Mouse (Mus musculus): Measurements from ENCODE around the gene Csf3.
"Not testable (repeated sequence)": the region's sequence is repeated elsewhere in the genome, so short reads cannot be mapped to it uniquely, and the experiment has no call there.

The Csf3 gene

DNA sequence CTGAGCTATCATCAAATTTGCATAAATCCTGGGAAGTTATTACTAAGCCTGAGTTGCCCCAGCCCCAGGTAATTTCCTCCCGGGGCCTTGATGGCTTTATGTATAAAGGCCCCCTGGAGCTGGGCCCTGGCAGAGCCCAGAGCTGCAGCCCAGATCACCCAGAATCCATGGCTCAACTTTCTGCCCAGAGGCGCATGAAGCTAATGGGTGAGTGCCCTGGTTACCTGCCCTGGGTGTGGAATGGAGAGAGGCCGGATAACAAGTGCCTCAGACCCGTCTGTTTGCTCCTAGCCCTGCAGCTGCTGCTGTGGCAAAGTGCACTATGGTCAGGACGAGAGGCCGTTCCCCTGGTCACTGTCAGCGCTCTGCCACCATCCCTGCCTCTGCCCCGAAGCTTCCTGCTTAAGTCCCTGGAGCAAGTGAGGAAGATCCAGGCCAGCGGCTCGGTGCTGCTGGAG, at the start of gene Csf3:
Csf3 (plus strand) TSS at position 51 of the 458 bp plus-strand sequence.
- DNase-seq (ENCODE audit: low read depth, low spot score), result no peak

DNA sequence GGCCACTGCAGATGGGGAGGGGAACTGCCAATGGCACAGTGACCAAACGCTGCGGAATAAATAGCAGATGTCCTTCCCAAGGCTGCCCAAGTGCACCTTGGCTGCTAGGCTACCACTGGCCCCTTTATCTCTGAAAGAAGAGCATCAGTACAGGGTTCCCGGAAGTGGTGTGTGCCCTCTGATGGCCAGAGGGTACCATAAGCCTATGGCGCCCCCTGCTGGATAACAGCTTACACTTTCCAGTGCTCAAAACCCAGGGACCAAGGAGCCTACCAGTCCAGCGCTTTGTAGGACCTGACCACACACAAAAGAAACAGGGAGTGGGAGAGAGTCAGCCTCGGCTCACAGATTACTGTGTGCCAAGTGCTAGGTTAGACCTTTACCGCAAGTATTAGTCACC, 46.0 kb upstream of the Csf3 start:
- DNase-seq (ENCODE audit: low read depth, low spot score), result not testable (repeated sequence)

DNA sequence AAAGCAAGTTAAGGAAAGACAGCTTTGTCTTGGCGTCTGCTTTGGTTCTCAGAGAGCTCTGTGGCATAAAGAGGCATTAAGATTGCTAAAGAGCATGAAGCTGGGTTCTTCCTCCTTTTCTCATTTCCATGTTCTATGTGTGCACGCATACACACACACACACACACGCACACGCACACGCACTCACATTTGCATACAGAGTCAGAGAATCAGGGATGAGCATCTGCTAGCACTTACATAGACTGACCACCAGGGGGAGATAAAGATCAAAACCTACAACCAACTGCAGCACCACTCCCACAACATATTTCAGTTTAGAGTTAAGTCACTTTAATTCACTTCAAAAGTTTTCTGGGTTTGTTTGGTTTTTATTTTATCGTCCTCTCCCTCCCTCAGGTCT, 40.5 kb upstream of the Csf3 start:
- peak; percentile 47 for DNase-seq (ENCODE audit: low read depth, low spot score)

DNA sequence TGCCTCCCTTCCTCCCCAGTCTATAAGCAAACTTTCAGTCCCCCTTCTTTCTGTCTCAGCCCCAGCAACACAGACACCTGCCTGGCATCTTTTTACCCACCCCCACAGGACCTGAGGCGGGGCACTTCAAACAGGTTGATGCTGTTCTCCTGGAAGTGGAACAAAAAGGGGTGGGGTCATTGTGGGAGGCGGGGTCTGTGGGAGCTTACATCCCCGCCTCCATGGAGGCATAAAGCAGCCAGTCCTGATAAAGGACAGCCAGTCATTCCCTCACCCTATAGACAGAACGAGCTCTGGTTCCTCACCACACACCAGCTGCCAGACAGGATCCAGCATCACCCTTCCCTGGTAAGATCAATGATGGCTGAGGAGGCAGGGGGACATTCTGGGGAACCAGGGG, 37.0 kb upstream of the Csf3 start, which contains the start of gene Gsdma:
Gsdma (plus strand) TSS at position 261 of the 400 bp plus-strand sequence.
- no peak for DNase-seq (ENCODE audit: low read depth, low spot score)

DNA sequence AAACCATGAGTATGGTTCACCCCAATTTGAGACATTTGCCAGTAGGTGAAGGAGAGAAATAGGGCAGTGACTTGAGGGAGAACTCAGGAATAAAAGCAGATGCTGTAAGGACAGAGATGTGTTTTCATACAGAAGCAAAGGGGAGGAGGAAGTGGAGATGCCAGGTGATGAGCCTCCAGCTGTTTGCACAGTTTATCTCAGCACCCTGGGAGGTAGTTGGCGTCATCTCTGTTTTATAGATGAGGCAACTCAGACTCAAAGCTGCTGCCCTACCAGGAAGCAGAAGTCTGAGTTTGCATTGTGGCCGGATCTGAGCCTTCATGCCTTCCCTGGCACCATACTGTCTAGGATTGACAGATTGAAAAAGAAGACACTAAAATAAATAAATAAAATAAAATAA, 32.1 kb upstream of the Csf3 start:
- DNase-seq (ENCODE audit: low read depth, low spot score), result no peak

DNA sequence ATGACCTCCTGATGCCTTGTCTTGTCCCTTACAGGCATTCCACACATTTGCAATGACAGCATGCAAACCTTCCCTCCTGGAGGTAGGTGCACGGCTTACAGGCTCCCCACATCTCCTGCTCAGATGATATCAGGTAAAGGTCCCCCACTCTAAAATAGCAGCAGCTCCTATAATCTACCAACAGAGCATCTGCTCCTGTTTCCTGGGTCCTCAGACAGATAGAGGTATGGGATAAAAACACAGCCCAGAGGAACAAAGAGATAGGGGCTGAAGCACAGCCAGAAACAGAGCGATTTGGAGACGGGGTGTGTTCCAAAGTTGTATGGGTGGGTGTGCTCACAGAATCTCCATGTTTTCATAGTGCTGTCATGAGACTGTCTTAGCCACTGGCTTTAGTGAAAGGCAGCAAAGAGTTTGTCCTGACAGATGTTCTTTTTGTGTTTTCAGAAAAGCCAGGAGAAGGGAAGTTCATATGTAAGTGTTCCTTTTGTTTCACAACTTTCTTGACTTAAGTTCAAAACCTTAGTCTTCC, 29.7 kb upstream of the Csf3 start:
- DNase-seq (ENCODE audit: low read depth, low spot score), result no peak

DNA sequence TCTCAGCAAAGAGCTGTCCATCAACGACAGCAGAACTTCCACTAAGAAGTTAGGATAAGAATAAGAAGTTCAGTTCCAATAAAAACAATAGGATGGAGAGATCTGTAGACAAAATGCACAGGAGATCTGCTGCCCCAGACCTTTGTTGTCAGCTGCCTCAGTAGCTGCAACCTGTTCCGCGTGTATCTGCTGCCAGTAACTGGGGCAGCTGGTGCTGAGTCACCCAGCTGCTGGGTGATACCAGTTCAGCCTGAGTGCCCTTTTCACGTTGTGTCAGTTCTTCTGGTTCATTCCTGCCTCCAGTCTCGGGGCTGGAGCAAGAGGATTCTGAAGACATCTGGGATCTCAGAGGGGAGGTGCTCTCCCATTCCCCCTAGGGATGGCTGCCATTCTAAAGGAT, 29.2 kb upstream of the Csf3 start:
- no peak for DNase-seq (ENCODE audit: low read depth, low spot score)

DNA sequence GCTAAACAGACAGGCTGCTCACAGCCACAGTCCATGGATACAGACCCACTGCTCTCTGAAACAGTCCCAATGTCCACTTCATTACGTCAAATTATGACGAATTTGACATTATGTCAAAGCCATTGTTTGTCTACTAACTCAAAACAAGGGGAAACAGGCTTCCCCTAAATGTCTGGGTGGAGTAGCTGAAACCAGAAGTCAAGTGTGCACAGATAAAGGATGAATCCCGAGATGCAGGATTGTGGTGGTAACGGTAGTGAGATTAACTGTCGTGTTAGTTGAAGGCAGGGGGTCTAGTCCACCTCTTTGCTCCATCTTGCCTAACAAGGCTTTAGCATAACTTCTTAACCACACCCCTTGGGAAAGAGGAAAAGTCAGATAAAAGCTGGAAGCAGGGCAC, 28.6 kb upstream of the Csf3 start:
- no peak for DNase-seq (ENCODE audit: low read depth, low spot score)

DNA sequence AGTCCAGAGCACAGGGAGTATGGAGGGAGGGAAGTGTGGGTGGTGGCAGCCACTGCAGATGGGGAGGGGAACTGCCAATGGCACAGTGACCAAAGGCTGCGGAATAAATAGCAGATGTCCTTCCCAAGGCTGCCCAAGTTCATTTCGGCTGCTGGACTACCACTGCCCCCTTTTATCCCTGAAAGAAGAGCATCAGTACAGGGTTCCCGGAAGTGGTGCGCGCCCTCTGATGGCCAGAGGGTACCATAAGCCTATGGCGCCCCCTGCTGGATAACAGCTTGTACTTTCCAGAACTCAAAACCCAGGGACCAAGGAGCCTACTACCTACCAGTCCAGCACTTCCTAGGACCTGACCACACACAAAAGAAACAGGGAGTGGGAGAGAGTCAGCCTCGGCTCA, 27.9 kb upstream of the Csf3 start:
- not testable (repeated sequence) for DNase-seq (ENCODE audit: low read depth, low spot score)

DNA sequence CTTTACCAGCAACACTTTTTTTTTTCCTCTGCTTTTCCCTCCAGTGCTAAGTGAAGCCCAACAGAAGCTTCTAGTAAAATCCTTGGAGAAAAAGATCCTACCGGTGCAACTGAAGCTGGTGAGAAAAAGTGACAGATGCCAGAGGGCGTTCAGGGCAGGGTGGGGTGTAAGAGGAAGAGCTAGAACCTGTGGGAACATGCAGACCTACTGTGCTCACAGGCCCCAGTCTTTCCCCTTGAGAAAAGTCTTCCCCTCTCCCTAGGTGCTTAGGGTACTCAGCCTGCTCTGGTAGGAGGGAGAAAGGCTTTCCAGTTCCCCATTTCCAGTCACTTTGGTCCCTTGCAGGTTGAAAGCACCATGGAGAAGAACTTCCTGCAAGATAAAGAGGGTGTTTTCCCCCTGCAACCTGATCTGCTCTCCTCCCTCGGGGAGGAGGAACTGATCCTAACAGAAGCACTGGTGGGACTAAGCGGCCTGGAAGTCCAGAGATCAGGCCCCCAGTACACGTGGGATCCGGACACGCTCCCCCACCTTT, 25.2 kb upstream of the Csf3 start:
- DNase-seq (ENCODE audit: low read depth, low spot score), result no peak

DNA sequence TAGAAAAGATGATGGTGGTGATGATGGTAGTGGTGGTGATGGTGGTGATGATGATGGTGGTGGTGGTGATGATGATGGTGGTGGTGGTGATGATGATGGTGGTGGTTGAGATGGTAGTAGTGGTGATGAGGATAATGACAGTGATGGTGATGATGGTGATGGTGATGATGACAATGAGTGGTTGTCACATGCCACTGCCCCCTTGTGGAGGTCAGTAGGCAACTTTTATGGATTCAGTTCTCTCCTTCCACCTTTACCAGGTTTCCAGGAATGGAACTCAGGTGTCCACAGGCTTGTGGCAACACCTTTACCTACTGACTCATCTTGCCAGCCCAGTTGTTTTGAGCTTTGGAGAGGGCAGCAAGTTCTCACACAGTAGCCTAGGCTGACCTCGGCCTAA, 21.0 kb upstream of the Csf3 start:
- no peak for DNase-seq (ENCODE audit: low read depth, low spot score)

DNA sequence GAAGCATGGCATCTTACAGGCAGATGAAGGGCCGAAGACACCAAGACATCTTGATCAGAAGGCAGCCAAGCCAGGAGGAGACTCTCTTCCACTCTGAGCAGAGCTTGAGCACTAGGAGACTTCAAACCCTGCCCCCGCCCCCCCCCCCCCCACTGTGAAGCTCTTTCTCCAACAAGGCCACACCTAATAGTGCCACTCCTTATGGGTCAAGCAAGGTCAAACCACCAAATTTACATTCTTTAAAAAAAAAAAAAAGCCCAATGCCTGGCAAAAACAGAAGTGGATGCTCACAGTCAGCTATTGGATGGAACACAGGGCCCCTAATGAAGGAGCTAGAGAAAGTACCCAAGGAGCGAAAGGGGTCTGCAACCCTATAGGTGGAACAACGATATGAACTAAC, 20.5 kb upstream of the Csf3 start:
- DNase-seq (ENCODE audit: low read depth, low spot score), result not testable (repeated sequence)

DNA sequence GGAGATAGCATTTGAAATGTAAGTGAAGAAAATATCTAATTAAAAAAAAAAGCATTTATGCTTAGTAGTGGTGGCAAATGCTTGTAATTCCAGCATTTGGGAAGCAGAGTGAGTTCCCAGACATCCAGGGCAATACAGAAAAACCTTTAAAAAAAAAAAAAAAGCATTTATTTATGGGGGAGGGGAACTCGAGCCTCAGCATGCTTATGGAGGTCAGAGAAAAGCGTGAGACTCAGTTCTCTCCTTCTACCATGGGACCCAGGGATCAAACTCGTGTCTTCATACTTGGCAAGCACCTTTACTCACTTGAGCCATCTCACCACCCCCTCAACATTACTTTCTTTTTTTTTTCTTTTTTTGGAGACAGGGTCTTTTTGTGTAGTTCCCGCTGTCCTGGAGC, 19.9 kb upstream of the Csf3 start:
- no peak for DNase-seq (ENCODE audit: low read depth, low spot score)

DNA sequence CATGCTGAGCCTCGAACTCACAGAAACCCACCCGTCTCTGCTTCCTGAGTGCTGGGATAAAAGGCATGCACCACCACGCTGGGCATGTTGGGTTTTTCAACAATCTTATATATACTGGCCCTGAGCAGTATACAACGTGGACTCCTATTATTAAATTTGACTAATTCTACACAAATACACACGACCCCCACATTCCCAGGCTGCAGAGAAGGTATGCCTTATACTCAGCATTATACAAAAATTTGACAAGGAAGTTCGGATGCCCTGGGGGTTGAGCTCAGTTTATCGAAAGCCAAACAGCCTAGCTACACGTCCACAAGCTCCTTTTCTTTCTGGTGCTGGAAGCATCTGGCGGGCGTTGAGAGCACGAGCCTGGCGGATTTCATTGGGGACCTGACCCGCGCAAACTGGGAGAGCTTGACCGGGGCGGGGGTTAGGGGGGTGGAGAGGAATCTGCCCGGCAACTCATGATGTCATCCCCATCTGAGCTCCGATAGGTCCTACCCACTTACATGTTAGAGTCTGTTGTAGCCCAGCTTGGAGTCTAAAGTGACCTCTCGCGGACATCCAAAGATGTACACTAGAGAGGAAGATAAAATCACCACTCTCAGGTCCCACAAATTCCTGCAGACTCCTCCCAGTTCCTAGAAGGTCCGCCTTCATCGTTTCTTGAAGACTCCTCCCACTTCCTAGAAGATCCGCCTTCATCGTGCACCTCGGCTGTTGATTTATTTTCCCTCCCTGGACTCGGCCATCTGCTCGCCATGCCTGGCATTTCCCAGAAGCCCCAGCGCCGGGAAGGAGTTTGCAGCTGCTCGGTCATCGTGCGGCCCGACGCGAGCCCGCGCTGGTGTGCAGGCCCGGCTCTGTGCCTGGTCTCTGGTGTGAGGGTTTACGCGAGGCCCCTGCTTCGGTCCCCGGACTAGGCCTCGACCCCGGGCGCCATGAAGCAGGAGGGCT, 19.0 kb upstream of the Csf3 start, which contains the start of gene Psmd3:
Psmd3 (plus strand) TSS at position 769 of the 960 bp plus-strand sequence.
- DNase-seq (ENCODE audit: low read depth, low spot score), result peak; percentile 98

DNA sequence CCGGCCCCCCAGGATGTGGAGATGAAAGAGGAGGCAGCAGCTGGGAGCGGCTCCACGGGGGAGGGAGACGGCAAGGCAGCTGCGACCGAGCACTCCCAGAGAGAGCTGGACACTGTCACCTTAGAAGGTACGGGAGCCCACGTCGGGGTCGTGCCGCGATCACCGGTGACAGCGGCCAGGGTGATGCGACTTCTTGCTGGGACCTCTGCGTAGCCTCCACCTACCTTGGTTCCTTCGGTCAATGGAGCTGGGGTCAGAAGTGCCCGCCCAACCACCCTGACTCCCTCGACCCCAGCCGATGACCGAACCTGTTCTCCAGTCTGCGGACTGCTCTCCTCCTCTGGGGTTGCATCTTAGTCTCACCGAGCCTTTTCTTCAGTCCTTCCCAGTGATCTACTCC, 18.3 kb upstream of the Csf3 start:
- no peak for DNase-seq (ENCODE audit: low read depth, low spot score)

DNA sequence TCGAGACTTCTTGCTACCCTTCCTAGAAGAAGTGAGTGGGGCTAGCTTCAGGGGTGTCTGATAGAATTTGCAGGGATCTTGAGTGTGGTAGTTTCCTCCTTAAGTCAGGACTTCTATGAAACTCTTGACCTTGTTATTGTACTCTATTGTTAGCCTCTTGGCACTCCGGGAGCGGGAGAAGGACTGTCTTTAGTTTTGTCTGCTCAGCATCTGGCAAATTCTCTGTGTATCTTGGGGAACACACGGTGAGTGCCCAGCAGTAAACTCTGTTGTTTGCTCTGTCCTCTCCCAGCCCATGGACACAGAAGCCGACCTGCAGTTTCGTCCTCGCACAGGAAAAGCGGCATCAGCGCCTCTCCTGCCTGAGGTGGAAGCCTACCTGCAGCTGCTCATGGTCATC, 15.4 kb upstream of the Csf3 start:
- no peak for DNase-seq (ENCODE audit: low read depth, low spot score)

DNA sequence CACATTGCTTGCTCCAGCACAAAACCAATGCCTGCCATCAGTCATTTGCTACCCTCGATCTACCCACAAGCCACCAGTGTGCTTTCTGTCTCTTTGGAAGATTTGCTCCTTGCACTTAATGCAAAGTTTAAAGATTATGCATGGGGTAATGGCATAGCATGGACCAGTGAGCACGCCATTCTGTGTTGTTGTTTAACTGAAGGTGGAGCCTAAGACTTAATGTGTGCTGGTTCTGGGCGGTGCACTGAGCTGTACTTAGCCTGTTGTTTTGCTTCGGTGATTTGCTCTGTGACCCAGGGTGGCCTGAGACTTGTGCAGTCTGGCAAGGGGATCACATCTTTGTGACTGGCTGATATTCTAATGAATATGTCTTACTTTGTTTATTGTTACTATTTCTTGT, 14.1 kb upstream of the Csf3 start:
- DNase-seq (ENCODE audit: low read depth, low spot score), result no peak

DNA sequence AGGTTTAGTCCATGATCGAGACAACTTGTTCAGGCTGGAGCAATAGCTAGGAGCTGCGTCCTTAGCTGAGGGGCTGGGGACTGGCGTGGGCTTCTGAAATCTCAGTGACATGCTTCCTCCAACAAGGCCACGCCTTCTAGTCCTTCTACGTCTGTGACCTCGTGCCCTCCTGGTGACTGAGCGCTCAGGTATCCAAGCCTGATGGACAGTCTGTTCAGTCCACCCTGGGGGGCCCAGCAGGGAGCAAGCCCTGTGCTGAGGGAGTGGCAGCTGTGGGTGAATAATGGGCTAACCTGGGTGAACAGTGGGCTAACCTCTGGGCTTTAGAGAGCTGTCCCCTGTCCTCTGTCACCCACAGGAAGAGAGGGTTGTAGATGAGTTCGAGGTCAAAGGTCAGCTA, 13.1 kb upstream of the Csf3 start:
- no peak for DNase-seq (ENCODE audit: low read depth, low spot score)

DNA sequence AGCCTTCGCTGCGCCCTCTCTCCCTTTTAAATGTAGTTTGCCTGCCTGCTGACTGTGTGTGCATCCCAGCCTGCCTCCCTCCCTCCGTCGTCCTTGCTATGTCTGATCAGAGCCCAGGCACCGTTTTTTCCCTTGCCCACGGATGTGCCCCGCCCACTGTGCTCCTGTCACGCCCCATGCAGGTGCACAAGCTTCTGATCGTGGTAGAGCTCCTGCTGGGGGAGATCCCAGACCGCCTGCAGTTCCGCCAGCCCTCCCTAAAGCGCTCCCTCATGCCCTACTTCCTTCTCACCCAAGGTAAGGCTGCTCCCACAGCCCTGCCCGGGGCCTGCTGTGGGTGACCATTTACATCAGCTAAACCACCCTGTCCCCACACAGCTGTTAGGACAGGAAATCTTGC, 7.9 kb upstream of the Csf3 start:
- no peak for DNase-seq (ENCODE audit: low read depth, low spot score)

DNA sequence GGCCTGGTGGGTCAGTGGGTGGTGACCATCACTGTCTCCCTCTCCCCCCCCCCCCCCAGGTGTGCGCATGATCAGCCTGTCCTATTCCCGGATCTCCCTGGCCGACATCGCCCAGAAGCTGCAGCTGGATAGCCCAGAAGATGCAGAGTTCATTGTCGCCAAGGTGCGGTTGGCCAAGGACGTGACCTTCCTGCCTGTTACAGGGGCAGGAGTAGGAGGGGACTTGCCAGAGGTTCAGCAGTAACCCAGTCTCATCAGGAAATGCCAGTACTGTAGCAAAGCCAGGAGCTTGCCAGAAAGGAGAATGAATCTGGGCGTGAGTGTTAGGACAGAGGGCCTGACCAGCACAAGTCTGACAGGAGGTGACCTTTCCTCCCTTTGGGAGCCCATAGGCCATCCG, 7.3 kb upstream of the Csf3 start:
- DNase-seq (ENCODE audit: low read depth, low spot score), result no peak

DNA sequence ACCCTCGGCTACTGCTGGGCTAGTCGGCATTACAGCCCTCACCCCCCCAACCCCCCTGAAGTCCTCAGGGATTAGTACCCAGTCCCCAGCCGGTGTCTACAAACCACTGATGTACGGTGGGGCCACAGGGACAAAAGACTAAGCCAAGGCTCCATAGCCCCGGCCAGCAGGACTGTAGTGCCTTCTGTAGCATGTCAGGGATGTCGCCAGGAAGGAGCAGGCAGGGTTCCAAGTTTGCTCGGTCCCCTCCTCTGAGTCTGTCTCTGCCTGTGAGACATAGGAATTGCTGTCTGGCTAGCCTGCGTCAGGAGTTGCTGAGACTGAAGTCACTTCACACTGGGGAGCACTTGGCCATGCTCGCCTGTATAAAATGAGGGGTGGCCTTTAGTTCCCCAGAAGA, 6.8 kb upstream of the Csf3 start:
- DNase-seq (ENCODE audit: low read depth, low spot score), result no peak

DNA sequence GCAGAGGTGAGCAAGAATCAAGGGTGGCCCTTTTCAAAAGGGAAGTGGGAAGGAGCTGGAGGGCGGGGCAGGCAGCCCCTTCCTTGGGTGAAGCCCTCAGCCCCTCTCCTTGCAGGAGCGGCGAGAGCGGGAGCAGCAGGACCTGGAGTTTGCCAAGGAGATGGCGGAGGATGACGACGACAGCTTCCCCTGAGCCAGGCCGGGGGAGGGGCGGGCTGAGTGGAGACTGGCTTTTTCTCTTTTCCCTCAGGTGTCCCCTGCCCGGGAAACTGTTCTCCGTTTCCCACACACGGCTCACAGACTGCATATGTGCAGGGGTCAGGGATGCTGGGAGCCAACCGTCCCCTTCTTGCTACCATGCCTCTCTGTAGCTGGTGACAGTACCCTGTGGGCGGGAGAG, 5.7 kb upstream of the Csf3 start:
- no peak for DNase-seq (ENCODE audit: low read depth, low spot score)

Measured in skeletal muscle tissue, adult 2 months (tissue).